Mouse (Mus musculus) kidney, adult 2 months (tissue): ENCODE measurements around the gene Nrk.

Source experiments
- CTCF ChIP-seq: fragments of 200-500 bp; conservative IDR thresholded peaks from 2 replicates; pipeline ENCODE4 v1.5.1; 2011; ENCODE audit warnings: low read depth, mild to moderate bottlenecking, control low read depth, low read length, moderate library complexity, mixed read lengths; ENCODE audit not compliant: insufficient read depth, insufficient read length
- POLR2A ChIP-seq: fragments of 200-500 bp; IDR thresholded peaks from one replicate; pipeline ENCODE4 v1.6.1; 2011; ENCODE audit warnings: low read depth, low read length, control low read depth

DNA sequence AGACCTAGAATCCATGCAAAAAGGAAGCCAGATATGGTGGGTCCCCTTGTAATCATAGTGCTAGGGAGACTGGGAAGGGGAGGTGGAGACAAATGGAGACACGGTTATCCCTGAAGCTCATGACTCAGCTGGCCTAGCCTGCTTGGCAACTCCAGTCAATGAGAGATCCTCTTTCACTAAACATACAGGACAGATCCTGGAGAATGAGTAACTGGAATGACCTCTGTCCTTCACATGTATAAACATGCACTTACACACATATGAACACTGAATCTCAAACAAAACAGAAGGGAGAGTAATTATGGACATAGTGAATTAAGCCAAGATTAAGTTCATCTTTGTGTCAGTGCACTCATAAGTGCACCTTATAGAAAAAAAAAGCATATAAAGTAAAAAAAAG is 138.9 kb downstream of the Nrk start:
- no peak for TF ChIP-seq POLR2A
- TF ChIP-seq CTCF = no peak
